Mouse (Mus musculus) erythroblast, embryonic 14.5 days (primary cell): Measurements from ENCODE around the gene Dennd1a.

ENCODE experiments used
- GATA1 ChIP-seq: IDR thresholded peaks from 2 replicates; pipeline ENCODE4 v1.6.1; 2012; ENCODE audit warnings: low read length, inconsistent platforms, mixed read lengths
- TAL1 ChIP-seq: IDR thresholded peaks from 3 replicates; pipeline ENCODE4 v1.6.1; 2012; ENCODE audit warnings: low read length, inconsistent platforms, mixed read lengths

DNA sequence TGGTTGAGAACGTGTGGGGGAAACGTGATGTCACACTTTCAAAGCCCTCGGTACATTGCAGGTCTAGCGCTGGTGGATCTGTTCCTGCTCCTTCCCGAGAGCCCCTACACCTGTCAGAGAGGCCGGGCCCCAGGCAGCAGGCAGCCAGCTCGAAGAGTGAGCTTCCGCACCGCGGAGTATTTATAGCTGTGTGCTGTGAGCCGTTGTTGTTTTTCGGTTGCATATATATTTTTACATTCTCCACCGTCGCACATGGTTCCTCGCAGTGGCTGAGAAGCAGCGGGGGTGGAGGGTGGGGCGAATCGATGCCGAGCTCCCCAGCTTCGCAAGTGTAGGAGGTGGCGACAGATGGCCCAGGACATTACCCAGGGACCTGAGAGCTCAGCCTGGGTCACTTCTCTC, 522.1 kb downstream of the Dennd1a start:
- TF ChIP-seq GATA1, result no peak
- TF ChIP-seq TAL1, result no peak
